Mouse (Mus musculus) gastrocnemius, postnatal 14 days (tissue): Measurements from ENCODE around the gene Rab30. TPM values are rescaled to one million over a fixed set of nuclear protein-coding genes. Genes with fewer than 3 reads are reported as not detected.
A peak's percentile ranks its signal among the peaks of the same experiment; 100 is the strongest.
"Not testable (repeated sequence)": the region's sequence is repeated elsewhere in the genome, so short reads cannot be mapped to it uniquely, and the experiment has no call there.

Source experiments
- DNase-seq: peaks from one replicate; pipeline ENCODE4 v3.0.0; 2021; ENCODE audit warnings: mixed read lengths
- intact Hi-C: fragments of 180-260 bp; cut with DNase I; formaldehyde crosslinking; loops from one replicate; pipeline ENCODE4 v1.15.1; 2025; ENCODE audit warnings: low total_unique reads
- long read RNA-seq, 2 experiments: library from polyadenylated mRNA; stranded (forward); transcript quantifications; one replicate each; pipeline ENCODE4 v2.0.0; 2021
- total RNA-seq, 2 experiments: library from RNA; stranded (reverse); gene quantifications; 2 replicates each; pipeline ENCODE4 v1.2.3; 2021

Gene Rab30
- total RNA-seq = 1 to 10 TPM; 5.0 to 6.3 TPM
- long read RNA-seq, experiment 1, full-length matches to known transcripts = 6 of 7 reads
- long read RNA-seq, experiment 1, partial matches to known transcripts = 0 of 7 reads
- long read RNA-seq, experiment 1, other reads (novel, unspliced or antisense) = 1 of 7 reads
- long read RNA-seq, experiment 2 = 0 reads

DNA sequence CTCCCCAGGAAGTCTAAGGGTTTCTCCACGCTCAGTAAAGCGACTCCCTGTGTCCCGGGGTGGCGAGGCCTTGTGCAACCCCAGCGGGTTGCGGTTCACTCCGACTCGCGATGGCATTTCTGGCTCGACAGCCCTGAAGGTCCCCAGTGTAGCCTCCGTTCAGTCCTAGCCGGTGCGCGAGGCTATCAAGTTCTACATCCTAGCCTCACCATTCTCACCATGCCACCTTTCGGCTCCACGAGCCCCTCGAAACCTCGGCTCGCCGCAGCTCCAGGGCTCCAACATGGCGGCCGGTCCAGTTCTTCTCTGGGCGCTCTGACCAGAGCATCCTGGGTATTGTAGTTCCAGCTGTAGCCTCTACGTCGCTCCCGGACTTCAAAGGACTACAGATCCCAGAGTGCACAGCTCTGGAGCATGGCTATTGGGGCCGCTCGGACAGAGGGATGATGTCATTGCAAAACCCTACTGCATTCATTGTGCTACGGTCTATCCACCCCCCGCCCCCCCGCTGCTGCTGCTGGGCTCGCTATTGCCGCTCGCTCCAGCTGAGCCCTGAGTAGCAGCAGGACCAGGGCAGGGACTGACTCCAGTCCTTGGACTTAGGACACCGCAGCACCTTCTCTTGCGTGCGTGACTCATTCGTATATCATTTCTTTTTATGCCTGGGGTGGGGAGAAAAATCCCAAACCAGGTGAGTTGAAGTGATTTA, at the start of gene Rab30:
TSS of gene Rab30 (plus strand) at position 452 of the 709 bp plus-strand sequence.
- intact Hi-C loops = no loop called here
- DNase-seq = peak; percentile 90

DNA sequence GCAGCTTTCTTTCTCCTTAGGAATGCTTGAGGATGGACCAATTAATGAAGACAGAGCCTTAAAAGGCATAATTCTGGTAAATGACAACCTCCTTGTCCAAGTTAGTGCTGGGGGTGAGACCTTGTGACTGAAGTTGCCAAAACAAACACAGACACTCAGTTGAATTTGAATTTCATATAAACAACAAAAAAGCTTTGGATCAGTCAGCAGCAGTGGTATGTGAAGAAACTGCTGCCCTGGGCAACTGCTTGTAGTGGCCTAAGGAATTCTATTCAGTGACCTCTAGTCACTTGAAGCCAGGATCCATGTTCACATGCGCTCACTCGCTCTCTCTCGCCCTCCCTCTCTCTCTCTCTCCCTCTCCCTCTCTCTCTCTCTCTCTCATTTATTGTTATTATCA, 45.0 kb upstream of the Rab30 start:
- intact Hi-C loops = no loop called here
- DNase-seq = no peak

DNA sequence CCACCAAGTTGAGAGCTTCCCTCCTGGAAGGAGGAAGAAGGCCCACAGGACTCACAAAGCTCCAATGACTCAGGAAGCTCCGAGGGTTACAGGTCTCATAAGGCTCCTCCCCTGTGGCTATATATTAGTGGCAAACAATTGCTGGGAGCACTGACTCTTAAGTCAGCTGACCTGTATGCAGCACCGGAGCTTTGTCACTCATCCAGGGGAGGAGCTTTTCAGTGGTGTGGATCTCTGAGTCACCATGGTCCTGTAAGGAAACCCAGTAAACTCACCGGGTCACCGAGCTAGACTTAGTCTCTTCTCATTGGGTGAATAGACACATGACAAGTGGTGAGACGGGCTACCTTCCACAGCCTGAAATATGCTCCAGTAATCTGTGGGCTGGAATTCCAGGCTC, 42.6 kb upstream of the Rab30 start:
- intact Hi-C loops = no loop called here
- DNase-seq = no peak

DNA sequence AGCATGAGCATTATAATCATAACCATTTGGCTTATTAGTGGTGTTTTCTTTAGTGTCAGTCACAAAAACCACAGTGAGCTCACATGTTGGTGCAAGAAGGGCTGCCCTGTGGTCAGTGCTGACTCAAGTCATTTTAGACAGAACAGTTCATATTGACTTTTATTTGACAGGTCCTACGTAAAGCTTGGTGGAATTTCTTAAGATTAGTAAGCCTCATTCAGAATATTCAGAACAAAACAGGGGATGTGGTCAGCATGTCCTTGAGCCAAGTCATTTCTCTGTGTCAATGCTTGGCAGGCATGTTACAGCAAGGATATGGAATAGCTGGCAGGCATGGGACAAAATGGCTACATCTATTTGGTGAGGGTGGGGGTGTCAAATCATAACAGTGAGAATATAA, 37.7 kb upstream of the Rab30 start:
- DNase-seq = no peak
- intact Hi-C loops = no loop called here

DNA sequence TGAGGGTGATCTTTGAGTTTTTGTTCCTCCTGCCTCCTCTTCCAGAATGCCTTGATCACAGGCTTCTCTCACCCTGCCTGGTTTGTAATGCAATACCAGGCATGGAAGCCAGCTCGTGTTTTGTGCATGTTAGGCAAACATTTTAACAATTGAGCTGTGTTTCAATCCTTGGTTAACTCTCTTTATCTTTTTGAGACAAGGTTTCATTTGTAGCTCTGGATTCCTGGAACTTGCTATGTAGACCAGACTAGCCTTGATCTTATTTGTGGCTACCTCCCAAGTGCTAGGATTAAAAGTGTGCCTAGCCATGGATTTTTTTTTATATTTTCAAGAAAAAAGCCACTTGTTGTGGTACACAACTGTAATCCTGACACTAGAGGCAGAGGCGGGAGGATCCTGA, 35.9 kb upstream of the Rab30 start:
- DNase-seq = no peak
- intact Hi-C loops = no loop called here

DNA sequence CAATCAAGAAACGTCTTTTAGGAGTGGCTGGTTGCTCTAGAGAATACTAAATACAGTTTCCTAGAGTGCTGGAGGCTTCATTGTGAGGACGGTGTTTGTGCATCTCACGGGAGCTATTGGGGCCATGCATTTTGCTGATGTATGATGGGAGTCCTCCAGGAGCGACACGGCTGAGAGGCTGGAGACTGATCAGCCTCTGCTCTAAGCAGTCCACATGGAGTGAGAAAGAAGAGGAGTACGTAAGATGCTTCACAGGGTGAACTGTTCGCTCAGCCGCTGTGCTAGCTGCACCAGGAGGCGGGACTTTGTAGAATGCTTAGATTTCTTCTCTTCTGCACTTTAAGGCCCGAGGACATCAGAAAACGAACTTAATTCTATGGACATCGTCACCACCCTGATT, 34.7 kb upstream of the Rab30 start:
- DNase-seq = no peak
- intact Hi-C loops = no loop called here

DNA sequence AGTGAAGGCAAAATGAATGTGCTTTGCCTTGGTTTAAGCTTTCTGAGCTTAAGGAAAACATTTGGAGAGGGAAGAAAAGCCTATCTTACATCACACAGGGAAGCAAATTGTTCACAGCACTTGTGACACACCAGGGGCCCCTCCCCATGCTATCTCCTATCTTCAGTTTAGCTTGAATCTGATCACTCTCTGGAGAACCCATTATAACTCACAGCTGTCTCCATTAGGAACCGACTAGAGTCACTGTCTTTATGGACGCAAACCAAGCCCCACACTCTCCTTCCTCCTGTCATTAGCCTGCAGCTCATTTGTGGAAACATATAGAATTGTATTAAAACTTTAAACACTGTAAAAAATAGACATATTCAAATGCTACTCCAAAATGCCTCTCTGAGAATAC, 31.8 kb upstream of the Rab30 start:
- intact Hi-C loops = no loop called here
- no peak for DNase-seq

DNA sequence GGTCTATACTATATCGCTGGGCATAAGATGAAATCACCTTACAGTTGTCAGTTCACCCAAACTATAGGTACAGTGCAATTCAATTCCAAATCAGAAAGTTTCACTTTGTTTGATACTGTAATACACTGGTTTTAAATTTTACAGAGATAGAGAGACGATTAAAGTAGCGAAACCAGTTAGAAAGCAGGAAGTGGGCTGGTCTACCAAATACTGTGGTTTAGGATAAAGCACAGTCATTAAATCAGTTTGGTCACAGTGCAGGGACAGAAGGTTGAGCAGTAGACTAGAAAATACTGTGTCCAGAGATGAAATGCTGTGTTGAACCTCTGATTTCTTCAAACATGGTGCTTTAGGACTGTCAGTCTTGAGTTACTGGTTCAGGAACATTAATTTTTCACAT, 29.8 kb upstream of the Rab30 start:
- DNase-seq = no peak
- intact Hi-C loops = no loop called here

DNA sequence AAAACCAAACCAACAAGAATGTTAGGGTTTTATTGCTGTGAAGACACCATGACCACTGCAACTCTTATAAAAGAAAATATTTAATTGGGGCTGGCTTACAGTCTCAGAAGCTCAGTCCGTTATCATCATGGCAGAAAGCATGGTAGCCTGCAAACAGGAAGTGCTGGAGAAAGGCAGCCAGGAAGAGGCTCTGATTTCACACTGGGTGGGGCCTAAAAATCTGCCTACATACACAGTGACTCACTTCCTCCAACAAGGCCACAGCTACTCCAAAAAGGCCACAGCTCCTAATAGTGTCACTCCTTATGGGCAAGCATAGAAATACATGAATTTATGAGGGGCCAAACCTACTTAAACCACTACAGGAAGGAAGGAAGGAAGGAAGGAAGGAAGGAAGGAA, 26.3 kb upstream of the Rab30 start:
- intact Hi-C loops = no loop called here
- DNase-seq = no peak

DNA sequence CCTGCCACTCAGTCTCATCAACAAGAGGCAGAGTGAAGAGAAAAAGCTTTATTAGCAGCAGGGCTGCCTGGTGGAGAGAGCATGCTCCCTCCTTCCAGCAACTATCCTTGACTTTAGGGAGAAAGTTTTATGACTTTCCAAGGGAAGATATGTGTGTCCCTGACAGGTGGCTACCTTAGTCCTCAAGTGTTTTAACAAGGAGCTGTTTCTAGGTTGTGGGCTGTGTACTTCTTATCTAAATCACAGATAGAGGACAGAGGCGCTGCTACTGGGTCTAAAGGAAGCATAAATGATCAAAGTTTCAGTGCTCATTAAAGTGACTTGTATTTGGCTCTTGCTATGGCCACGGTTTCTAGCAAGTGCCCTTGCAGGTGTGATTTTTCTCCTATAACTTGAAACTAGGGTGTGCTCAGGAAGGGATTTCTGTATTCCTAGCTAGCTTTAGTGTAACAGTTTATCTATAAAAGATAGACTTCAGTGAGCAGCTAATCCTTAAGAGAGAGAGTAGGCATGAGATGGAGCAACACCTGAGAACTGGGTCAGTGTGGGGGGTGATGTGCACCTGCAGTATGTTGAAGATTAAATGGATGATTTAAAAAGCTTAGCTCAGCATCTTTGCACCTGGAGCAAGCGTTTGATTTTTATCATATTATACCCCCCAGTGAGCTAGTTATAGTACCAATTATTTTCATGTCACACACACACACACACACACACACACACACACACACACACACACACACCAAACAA, 21.1 kb upstream of the Rab30 start:
- intact Hi-C loops = no loop called here
- DNase-seq = no peak

DNA sequence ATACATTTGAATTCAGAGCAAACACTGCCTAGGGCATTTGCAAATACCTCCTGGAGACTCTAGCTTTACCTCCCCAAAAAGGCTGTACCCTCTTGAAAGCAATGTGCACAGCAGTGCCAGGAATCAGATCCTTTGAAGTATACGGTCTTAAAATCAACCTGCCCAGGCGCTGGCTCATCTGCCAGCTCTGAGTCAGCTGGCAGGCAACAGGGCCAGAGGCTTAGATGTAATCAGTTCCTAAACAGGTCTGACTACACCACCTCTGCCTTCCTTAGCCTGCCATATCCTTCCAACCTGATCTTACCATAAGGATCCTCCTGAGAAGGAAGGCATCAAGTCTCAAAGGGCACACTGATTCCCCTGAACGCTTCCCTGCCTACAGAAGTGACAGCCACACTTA, 17.7 kb upstream of the Rab30 start:
- intact Hi-C loops = no loop called here
- no peak for DNase-seq

DNA sequence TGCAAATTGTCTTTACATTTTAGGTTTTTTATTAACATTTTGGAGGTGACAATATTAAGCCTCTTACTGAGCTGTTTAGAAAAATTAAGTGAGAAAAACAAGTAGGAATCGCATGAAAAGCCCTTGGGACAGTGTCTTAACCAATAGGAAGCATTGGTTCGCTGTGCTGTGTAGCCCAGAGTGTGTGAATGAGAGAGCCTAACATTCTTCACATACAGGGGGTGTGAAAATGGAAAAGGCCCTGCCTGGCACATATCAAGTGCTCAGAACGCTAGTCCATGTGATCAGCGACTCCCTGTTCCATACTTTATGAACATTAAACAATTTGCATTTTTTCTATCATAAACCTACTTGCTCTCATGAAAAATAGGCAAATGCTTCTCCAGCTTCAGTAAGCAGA, 17.1 kb upstream of the Rab30 start:
- DNase-seq = no peak
- intact Hi-C loops = no loop called here

DNA sequence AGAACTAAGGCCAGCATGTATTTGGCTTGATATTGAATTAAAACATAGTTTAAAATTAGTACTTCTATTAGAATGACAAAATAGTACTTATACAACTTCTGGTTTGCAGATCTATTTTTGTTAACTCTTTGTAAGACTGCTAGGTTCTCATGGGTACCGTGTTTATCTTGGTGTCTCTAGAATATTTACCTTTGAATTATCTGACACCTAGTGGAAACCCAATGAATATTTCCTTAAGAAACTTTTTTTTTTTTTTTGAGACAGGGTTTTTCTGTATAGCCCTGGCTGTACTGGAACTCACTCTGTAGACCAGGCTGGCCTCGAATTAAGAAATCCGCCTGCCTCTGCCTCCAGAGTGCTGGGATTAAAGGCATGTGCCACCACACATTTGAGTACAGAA, 11.8 kb upstream of the Rab30 start:
- intact Hi-C loops, DNase-seq: not testable (repeated sequence)

DNA sequence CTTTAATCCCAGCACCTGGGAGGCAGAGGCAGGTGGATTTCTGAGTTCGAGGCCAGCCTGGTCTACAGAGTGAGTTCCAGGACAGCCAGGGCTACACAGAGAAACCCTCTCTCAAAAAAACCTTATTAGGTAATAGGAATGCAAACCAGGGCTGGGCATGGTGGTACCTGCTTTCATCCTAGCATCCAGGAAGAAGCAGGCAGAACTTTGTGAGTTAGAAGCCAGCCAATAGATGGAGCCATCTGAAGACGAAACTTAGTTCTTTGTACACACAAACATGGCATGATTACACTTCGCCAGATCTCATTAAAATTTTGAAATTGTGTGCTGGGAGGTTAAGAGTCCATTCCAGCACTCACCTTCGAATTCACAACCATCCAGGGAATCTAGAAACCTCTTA, 10.9 kb upstream of the Rab30 start:
- no peak for DNase-seq
- intact Hi-C loops = no loop called here

DNA sequence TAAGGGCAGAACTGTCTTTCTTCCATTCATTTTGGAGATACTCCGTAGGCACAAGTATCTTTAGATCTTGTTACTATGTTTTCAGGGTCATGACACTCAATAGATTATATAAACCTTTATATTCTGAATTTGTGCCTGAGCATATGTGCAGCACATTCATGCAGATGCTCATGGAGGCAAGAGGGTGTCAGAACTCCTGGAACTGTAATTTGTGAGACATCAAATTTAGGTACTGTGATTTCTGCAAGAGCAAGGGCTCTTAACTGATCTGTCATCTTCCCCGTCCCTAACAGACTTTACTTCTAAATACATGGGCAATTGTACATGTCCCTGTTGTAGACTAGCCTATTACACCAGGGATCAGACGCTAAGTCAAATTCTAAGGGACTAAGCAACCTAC, 10.4 kb upstream of the Rab30 start:
- intact Hi-C loops = no loop called here
- no peak for DNase-seq

DNA sequence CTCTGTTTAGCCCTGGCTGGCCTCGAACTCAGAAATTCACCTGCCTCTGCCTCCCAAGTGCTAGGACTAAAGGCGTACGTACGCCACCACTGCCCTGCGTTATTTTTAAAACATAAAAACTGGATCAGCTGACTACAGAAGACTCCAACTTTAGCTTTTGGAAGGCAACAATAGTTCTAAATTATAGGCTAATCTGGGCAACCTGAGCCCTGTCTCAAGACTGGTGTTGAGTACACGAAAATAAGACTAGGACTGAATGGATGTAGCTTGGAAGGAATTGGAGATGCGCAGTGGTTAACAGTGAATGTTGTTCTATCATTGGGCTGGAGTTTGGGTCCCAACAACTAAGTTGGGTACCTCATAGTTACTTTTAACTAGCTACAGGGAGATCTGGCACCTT, 9.3 kb upstream of the Rab30 start:
- intact Hi-C loops = no loop called here
- DNase-seq = no peak

DNA sequence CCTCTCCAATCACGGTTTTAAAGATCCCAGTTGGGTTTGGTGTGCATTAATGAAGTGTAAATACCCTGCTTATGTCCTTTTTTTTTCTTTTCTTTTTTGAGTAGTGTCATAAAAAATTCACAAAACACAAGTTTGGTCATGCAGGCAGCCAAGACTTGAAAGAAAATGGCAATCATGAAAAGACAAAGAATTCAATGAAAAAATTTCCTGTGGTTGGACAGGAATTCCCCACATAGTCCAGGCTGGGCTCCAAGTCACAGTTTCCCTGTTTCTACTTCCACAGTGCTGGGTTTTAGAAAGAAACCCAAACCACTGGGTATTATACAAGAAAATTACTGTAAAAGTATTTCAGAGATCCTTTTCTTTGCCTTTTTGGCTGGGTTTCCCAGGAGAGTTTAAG, 3.8 kb upstream of the Rab30 start:
- intact Hi-C loops = no loop called here

DNA sequence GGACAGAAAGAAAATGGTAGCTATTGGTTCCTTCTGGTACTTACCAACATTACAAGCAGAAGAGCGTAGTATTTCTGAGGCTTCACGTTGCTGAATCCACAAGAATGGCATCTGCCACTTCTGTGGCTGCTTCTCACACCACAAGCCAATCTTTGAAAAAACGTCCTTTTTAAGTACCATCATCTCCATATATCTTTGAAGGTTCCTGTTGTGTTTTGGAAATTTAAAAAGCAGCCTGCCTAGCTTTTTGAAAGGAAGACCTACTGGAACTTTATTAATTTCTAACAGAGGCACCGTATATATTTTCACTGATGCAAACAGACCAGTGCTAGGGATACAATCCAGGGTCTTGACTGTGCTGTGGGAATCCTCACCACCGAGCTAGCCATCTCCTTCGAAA, 1.4 kb upstream of the Rab30 start:
- intact Hi-C loops = no loop called here
- DNase-seq = no peak

More for the DNA sequence above, 3.8 kb upstream of the Rab30 start:
- DNase-seq = no peak

DNA sequence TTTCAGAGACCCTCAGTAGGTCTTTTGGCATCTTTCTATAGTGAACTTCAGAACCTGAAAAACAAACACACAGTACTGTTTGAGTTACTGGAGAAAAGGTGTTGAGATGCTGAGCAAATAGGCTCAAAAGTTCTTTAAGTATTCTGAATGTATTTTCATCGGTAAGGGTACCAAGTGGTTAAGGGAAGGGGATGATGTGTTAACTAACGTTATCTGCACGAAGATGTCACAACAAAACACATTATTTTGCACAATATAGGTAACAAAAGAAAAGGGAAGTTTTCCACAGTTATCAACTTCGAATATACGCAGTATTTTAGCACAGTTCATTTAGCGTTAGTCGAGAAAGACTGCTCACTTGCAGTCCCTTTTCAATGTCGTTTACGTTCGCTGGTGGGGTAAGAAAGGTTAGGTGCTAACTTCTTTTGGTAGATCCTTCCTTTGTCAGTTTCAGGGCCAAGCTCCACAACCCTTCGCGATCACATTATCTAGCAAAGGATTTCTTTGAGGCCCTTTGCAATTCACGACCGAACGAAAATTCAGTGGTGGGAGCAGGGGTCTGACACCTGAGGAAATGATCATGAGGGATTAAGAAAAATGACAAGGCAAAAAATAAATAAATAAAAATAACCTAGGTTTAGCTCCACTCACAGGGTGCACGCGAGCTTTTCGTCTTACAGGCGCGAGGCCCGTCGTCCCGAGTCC, 840 bp upstream of the Rab30 start:
- no peak for DNase-seq
- intact Hi-C loops = no loop called here

DNA sequence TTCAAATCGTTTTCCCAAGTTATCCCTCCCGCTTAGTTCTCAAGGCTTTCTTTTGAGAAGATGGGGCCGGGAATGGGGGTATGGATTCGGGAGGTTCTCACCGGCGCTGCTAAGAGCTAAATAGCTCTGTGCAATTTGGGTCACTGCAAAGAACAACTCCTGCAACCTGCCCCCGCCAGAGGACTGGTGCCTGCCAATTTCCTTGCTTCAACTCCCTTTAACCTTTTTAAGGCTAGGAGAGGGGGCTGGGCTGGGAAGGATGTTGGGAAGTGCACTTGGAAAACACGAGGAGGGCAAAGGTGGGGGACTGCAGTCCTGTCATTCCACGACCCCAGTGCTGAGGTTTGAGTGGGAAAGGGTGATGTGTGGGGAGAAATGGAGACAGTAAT, 452 bp downstream of the Rab30 start:
- DNase-seq = peak; percentile 12
- intact Hi-C loops = no loop called here

DNA sequence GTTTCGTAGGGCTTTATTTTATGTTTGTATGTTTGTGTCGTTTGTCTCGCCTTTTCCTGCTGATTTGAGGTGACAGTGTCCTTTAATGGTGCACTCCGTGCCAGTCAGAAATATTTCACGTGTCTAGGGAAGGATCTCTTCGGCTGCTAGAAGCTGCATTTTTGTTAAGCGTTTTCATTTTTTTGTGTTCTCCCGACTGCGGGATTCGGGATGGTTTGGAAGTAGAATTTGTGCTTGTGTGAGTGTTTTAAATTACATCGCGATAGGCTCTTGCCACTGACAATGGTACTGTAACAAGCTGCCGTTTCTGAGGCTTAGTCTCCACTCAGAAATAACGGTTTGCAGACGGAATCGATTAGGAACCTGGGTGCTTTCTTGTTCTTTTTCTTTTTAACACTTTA, 938 bp downstream of the Rab30 start:
- intact Hi-C loops = no loop called here

More for the DNA sequence above, 938 bp downstream of the Rab30 start:
- DNase-seq = no peak
